Mouse (Mus musculus) c-Kit-positive CD71-positive TER-119-negative erythroid progenitor cells, embryonic 14.5 days (primary cell): ENCODE data around the gene Zbtb20.

Experiments
- DNase-seq: peaks from one replicate; pipeline ENCODE4 v3.0.0-alpha.2; 2013; ENCODE audit warnings: low read depth

Zbtb20 gene

DNA sequence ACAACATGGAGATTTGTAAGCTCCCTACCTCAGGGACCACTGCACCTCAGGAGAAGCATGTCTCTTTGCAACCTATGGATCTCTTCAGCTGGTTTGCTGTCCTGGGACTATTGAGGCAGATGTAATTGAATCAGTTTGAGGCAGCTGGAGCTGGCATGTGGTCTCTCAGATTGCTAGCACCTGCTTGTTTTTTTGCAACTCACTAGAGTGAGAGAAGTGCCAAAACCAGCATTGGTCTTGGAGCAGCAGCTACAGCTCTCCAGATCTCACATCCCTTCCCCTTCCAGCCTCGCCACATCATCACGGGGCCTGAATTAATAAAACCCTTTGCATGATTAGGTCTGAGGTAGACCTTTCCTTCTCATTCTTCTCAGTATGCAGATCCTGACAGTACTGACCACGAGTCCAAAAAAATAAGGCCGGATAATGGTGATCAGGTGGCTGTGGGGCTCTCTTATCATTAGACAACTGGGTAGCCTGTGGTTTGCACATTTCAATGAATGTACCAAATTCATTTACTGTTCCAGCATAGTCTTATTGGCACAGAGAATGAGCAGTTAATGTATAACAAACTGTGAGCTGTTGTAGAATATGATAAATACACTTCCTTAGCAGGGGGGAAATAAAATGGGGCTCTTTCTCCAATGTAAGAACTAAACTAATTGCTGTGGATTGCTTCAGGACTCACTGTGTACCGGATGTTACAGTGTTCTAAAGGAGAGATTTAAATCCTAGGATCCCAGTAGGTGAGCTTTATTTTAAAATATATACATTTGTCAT, 205.4 kb downstream of the Zbtb20 start:
- DNase-seq: no peak

GRCm38 (mm10) chr16:43081995-43082394, 206.3 kb downstream of the Zbtb20 start:
- DNase-seq: no peak

DNA sequence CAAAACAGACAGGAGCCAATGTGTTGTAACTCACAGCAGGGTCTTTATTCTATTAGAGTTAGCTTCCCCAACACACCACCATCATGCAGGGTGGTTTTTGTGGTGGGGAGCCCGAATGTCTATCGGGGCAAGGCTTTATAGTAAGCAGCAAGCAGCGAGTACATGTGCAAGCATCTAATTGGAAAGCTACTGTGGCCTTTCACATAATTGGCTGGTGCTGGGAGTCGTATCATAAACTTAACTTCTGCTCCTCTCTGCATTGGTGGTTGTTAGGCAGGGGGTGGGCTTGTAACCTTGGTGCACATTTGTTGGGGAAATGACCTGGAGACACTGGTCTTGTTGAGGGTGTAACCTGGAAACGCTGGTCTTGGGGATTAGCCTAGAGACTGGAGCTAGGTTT, 207.1 kb downstream of the Zbtb20 start:
- DNase-seq: no peak

- no peak for DNase-seq
Measured at GRCm38 (mm10) chr16:43090188-43090587, 214.5 kb downstream of the Zbtb20 start.

DNA sequence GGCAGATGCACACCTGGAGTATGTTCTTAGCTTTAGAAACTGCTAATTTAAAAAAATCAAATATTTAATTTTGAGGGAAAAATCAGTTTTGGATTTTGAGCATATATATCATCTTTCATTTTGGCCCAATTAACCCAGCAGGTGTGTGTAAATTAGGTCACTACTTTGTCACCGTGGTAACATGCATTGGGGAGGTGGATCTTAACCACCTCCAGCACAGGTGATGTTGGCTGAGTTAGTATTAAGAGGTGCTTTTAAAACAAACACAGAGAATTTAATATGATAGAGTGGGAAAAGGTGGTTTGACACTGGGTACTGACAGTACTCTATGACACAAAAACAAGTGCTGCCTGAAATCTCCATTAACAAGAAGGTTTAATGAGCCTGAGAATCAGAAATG, 218.5 kb downstream of the Zbtb20 start:
- no peak for DNase-seq

GRCm38 (mm10) chr16:43094756-43095155, 219.1 kb downstream of the Zbtb20 start:
- DNase-seq: no peak

DNA sequence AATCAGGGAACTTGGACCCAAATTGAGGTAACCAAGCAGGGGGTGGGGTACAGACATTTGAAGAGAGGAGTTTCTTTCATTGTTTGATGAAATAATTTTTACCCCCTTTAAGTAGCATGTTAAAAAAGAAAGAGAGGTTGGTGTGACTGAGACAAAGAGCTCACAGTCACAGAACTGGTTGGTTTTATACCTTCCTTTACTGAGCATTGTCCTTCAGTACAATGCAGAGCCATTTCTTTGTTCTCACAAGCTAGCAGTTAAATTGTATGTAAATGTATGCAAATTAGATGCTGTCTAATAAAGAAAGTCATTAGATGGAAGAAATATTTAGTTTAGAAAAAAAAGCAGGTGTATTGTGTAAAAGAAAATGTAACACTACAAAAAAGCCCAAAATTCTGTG, 220.4 kb downstream of the Zbtb20 start:
- DNase-seq: no peak

- DNase-seq: no peak
Measured at GRCm38 (mm10) chr16:43098153-43098552, 222.5 kb downstream of the Zbtb20 start.

DNA sequence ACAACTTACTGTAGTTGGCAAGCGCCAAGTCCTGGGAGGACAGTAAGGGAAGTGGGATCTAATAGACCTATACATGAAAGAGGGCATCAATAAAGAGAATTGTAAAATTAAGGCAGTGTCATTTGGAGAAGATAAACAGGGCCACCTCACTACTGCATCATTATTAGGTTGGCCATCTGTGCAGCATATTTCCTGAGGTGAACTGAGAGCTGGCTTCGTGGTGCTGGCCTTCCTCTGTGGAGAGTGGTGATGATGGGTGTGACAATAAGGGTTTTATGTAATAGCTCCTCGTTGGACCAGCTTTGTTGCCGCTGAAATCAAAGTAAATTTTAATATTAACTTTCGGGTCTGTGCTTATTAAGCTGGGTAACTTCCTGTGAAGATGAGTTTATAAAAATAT, 223.0 kb downstream of the Zbtb20 start:
- DNase-seq: no peak

DNA sequence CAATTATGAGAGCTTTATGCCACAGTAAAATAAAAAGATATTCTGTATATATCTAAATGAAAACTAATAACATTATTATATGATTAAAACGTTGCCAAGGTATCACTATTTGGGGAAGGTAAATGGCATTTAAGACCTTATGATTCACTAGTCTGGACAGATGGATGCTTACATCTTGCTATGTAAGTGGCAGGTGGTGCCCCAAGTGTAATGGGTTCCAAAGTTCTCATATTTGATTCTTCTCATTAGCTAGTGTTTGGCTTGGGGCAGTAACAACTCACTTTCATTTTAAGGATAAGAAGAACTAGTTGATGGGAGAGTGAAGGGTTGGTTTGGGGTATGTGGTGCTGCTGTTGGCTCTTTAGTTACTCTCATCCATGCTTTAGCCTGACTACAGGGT, 235.6 kb downstream of the Zbtb20 start:
- no peak for DNase-seq

DNA sequence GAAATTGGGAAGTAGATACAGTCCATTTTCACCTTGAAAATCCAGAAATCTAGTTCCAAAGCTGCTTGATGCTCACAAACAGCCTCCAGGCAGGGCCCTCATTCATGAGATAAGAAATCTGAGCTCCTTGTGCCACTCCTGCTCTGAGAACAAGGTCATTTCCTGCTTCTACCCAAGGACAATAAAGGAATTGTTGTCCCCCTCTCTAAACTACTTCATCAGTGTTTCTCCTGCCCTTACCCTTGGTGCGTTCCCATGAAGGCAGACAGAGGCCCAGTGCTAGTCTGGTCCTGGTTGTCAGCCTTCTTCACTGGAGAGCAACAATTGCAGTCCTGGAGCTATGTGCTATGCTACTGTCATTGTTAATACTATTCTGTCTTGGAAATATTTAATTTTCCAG, 238.3 kb downstream of the Zbtb20 start:
- no peak for DNase-seq

DNA sequence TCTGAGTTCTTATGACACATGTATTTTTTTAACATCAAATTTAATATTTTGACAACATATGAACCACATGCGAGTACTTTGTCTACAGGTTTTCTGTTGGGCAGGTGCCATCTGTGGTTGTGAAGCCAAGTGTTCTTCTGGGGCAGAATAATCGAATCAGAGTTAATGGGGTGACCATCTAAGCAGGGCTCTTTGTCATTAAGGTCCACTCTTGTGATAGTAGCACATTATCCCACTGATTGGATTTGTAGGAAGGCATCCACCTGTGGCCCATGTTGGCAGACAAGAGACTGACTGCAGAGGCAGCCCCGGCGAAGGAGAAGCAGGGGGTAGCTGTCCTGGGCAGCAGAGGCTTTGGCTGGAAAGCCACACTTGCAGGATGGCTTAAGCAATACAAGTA, 254.3 kb downstream of the Zbtb20 start:
- no peak for DNase-seq

GRCm38 (mm10) chr16:43130583-43130982, 254.9 kb downstream of the Zbtb20 start:
- no peak for DNase-seq

DNA sequence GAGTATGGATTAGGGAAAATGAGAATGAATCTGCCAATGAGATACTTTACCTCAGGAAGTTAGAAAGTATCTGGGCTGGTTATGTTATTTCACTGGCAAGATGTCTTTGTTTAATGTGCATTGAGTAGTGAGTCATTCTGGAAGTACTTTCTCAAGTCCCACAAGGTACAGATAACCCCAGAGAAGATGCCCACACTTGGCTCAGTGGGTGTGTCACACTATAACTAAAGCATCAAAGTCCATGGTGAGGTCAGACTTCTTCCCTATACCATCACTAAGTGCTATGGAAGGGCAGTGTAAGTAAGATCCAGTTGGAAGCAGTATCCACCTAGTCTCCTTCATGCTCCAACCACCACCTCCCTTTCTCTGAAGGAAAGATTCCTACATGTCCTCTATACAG, 255.4 kb downstream of the Zbtb20 start:
- DNase-seq: no peak

GRCm38 (mm10) chr16:43168506-43168905, 292.8 kb downstream of the Zbtb20 start:
- DNase-seq: no peak

GRCm38 (mm10) chr16:43169273-43169905, 293.7 kb downstream of the Zbtb20 start:
- DNase-seq: no peak

GRCm38 (mm10) chr16:43172139-43172538, 296.5 kb downstream of the Zbtb20 start:
- DNase-seq: no peak

GRCm38 (mm10) chr16:43172912-43173311, 297.2 kb downstream of the Zbtb20 start:
- no peak for DNase-seq

DNA sequence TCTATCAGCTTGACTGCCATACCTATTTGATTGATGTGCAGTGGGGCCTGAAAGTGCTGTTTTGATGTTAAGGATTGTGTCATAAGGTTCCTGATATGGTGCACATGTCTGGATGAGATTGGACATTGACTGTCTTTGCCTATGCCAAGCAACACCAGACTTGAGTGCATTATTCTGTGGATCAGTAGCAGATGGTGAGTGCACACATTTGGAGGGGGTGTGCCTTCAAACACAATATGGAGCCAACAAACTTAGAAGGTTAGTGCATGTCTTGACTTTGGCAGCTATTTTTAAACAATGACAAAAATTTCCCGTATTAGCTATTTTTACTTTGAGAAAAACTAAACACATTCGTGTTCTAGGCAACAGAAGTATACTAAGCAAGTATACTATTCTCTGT, 299.1 kb downstream of the Zbtb20 start:
- no peak for DNase-seq

DNA sequence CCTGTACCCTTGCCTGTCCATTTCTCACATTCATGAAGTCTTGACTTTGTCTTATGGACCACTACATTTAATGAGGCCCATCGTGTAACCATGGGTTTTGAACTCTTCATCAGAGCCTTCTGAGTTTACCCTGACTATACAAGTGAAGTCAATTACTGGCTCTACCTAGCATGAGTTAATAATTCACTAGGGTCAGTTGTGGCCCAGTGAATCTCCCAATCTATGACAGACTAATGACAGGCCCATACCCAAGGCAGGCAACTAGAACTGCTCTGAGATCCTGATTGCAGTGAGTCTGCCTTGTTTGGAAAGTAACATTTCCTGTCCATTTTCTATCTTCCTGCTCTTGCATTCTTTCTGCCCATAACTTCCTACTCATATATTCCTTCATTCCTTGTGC, 305.4 kb downstream of the Zbtb20 start:
- DNase-seq: no peak

DNA sequence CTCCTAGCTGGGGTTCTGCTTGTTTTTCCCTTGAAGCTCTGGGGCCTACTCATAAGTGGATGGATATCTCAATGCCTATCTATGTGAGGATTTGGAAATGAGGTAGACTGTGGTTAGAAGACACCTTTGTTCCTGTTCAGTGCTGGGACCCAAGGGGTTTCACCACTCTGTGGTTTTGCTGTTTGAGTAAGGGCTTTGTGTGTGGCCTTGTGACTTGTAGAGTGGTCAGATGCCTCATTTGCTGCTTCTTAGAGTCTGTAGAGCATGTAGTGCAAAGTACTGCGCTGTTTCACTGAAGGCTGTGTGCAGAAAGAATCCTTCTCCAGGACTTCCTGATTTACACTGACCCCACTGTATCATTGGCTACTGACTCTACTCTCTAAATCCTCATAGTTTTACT, 314.7 kb downstream of the Zbtb20 start:
- no peak for DNase-seq

DNA sequence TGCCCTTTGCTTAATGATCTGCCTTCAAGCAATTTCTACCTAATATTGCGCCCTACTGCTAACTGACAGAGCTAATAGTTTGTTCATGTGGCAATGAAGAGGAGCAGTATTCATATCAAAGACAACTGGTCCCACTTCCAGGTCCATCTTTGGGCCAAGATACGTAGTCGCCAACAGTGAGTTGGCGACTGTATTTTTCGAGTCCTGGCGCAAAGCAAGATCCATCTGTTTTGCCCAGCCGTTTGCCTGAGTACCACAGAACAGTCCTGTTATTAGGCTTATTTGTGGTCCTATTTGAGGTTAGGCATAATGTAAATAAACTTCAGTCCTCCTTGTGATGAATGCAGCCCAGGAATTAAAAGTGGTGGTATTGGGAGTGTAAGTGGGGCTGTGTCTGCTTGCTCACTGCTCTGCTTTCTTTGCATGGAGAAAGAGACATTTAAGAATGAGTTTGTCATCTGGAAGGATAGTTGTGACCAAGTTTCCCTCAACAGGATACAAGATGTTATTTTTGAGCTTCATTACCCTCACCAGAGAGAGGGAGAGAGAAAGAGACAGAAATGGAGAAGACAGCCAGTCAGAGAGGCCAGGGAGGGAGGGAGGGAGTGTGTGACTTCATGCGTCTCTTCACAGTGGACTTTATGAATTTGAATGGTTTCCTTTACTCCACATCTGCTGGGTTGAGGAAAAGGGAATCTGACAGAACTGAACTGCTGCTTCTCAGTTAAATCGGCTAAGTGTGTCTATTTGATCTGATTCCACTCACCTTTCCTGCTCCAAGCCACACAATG, 315.6 kb downstream of the Zbtb20 start:
- DNase-seq: no peak

DNA sequence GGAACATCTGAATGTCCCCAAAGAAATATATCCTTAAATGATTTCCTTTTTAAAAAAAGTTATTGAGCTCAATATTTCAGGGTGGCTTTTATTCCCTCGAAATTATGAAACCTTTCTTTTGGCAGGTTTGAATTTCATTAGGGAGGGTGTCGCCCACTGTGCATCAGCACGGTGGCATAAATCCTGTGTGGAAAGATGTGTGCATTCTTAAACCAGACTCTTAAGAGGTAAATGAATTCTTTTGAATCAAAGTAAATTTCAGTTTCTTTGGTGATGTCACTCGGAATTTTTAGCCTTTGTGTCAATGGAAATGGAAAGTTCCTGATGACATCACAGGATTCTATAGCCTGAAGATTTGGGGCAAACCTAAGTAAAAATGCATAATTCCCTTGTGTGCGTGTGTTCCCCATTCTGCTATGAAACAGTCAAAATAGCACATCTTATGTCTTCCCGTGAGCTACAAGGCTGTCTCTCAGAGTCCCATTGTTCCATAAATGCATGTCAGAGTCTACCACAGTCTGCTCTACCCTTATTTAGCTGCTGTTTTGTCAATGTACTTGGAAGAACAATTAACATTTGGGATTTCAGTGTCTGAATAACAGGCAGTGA, 318.1 kb downstream of the Zbtb20 start:
- no peak for DNase-seq
